Mouse (Mus musculus) layer of hippocampus, adult 11-12 months (tissue): ENCODE measurements around the gene Rpl7a.

Experiments used
- DNase-seq: peaks from one replicate; pipeline ENCODE4 v3.0.0; 2022; ENCODE audit warnings: low spot score

Gene Rpl7a

GRCm38 (mm10) chr2:26956811-26957487, 46.4 kb downstream of the Rpl7a start:
- no peak for DNase-seq

- no peak for DNase-seq
These were observed 46.9 kb downstream of the Rpl7a start for GRCm38 (mm10) chr2:26957488-26957859.

DNA sequence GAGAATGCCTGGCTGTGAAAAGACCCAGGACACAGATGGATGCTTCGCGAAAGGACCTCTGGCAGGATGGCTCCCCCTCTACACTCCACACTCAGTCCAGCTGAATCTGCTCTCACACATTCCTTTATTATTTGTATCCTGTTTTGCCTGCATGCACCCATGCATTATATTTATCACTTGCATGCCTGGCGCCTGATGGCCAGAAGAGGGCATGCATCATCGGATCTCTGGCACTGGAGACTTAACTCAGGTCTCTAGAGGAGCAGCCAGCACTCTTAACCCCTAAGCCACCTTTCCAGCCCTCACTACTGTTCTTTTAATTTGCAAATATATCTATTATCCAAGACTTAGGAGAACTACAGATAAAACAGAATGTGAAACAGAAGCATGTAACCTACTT, 50.2 kb downstream of the Rpl7a start:
- DNase-seq = no peak
